Mouse (Mus musculus) midbrain, embryonic 16.5 days (tissue): ENCODE results near the gene Gnat2. TPM values are rescaled to one million over a fixed set of nuclear protein-coding genes. Genes with fewer than 3 reads are reported as not detected.

Source experiments
- ATAC-seq: fragments of 200-750 bp; cut with Nextera tagmentation; 2 replicates; pipeline ENCODE4 v1.8.0; 2017; ENCODE audit warnings: moderate TSS enrichment
- H3K27ac ChIP-seq: fragments of 300-500 bp; sonication (generic); 2 replicates; pipeline ENCODE4 v1.5.1; 2014; ENCODE audit warnings: mild to moderate bottlenecking, low read length, mixed read lengths
- H3K27me3 ChIP-seq: fragments of 300-500 bp; sonication (generic); 2 replicates; pipeline ENCODE4 v1.6.1; 2014; ENCODE audit warnings: low read depth, low read length, mixed read lengths; ENCODE audit not compliant: control insufficient read depth, insufficient read depth
- H3K36me3 ChIP-seq: fragments of 300-500 bp; sonication (generic); 2 replicates; pipeline ENCODE4 v1.6.1; 2014; ENCODE audit warnings: mild to moderate bottlenecking, low read length, moderate library complexity, mixed read lengths; ENCODE audit not compliant: control insufficient read depth, insufficient read depth
- H3K4me1 ChIP-seq: fragments of 300-500 bp; sonication (generic); 2 replicates; pipeline ENCODE4 v1.6.1; 2014; ENCODE audit warnings: mild to moderate bottlenecking, low read length, mixed read lengths; ENCODE audit not compliant: control insufficient read depth, insufficient read depth
- H3K4me2 ChIP-seq: fragments of 300-500 bp; sonication (generic); 2 replicates; pipeline ENCODE4 v1.6.1; 2014; ENCODE audit warnings: mild to moderate bottlenecking, low read length, mixed read lengths
- H3K4me3 ChIP-seq: fragments of 300-500 bp; sonication (generic); 2 replicates; pipeline ENCODE4 v1.5.1; 2014; ENCODE audit warnings: low read depth, mild to moderate bottlenecking, low read length, moderate library complexity, mixed read lengths
- H3K9ac ChIP-seq: fragments of 300-500 bp; sonication (generic); 2 replicates; pipeline ENCODE4 v1.6.1; 2014; ENCODE audit warnings: low read depth, low read length, mixed read lengths
- H3K9me3 ChIP-seq: fragments of 300-500 bp; sonication (generic); replicated peaks from 2 replicates; pipeline ENCODE4 v1.6.1; 2014; ENCODE audit warnings: mild to moderate bottlenecking, low read length, mixed read lengths; ENCODE audit not compliant: control insufficient read depth, poor library complexity, severe bottlenecking
- WGBS: fragments of 180-500 bp; shearing (Covaris S2); extraction: QIAGEN DNeasy Blood & Tissue Kit; methylation state at CpG from one replicate; pipeline ENCODE4 v1.1.7; 2014; 5-methylcytosine and 5-hydroxymethylcytosine counted together
- polyA plus RNA-seq: library from polyadenylated mRNA; unstranded; fragments of >200 nt; fragmentation: Nextera tagmentation; extraction: Ambion mirVana; gene quantifications from 2 replicates; pipeline ENCODE4 v1.2.1, GENCODE M21; 2015

Gene Gnat2
- polyA plus RNA-seq, 1 experiment from 2014 or later: 0.15 TPM

DNA sequence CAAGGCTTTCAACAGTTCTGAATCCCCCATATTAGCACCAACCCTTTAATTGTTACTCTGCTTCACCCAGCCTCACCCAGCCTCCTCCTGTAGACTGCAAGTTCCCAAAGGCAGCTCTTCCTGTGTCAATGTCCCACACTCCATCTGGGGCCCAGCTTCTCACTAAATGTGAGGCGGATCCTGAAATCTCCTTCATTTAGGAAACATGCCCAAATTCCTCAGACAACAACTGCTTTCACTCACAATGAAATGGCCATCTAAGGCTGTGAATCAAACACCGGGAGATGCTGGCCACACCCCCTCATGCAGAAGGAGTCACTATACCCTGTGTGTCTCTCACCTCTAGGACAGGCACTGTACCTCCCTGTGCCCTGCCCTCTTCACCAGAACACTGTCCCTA, 2.7 kb upstream of the Gnat2 start:
- Histone ChIP-seq H3K4me3 (no peak overlapping the region), H3K27me3 (no peaks in the 10 kb centered on the region), H3K27ac (no peak overlapping the region), H3K9me3 (no peaks in the 10 kb centered on the region), H3K4me1 (peaks cover 4% of the 10 kb centered on the region; the same call in 1 of the 2 replicates), H3K36me3 (no peaks in the 10 kb centered on the region), H3K9ac (no peak overlapping the region), H3K4me2 (no peak overlapping the region)
- 48% methylated on average over 2 of the region's 2 CpGs for WGBS
- no peak for ATAC-seq

DNA sequence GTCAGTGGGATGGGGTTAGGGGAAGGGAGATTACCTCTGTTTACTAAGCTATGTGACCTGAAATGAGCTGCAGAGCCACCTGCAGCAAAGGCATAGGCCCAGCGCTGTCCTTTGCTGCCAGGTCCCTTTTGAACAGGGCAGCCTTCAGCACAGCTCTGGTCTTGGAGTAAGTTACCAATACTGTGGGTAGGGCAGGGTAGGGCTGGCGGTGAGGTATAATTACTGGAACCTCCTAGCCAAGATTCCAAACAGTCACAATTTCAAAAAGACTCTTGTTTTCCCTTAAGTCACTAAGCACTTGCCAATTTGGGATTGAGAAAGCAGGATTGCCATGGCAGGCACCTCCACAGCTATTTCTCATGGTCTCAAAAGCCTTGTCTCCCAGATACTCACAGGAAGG, 2.0 kb upstream of the Gnat2 start:
- no peak overlapping the region for H3K27ac ChIP-seq
- no peaks in the 10 kb centered on the region for H3K9me3 ChIP-seq
- no peak for ATAC-seq
- no peaks in the 10 kb centered on the region for H3K36me3 ChIP-seq
- no peak overlapping the region for H3K4me2 ChIP-seq
- H3K4me1 ChIP-seq: peaks cover 2% of the 10 kb centered on the region; the same call in 1 of the 2 replicates
- H3K9ac ChIP-seq: no peak overlapping the region
- no peaks in the 10 kb centered on the region for H3K27me3 ChIP-seq
- no peak overlapping the region for H3K4me3 ChIP-seq
- 82% methylated on average over 2 of the region's 2 CpGs for WGBS

DNA sequence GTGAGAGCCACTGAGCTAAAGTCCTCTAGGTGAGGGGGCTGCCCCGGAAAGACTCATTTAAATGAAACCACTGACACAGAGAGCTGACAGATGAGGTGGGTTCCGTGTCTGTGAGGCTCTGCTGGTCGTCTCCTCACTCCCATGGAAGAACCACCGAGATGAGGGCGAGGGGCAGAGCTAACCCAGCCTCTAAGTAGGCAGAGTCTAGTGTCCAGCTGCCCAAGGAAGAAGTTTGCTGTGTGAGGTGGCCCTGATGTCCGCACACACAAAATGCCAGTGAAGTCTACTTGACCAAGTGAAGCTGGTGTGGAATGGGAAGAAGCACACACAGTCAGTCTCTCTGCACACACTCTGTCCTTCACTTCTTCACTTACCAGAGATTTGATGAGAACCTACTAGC, 559 bp upstream of the Gnat2 start:
- no peak for ATAC-seq
- 75% methylated on average over 6 of the region's 6 CpGs for WGBS
- H3K27ac ChIP-seq: no peak overlapping the region
- H3K4me1 ChIP-seq: no peaks in the 10 kb centered on the region
- H3K9me3 ChIP-seq: no peaks in the 10 kb centered on the region
- no peak overlapping the region for H3K4me3 ChIP-seq
- H3K4me2 ChIP-seq: no peak overlapping the region
- no peaks in the 10 kb centered on the region for H3K27me3 ChIP-seq
- H3K36me3 ChIP-seq: no peaks in the 10 kb centered on the region
- no peak overlapping the region for H3K9ac ChIP-seq

DNA sequence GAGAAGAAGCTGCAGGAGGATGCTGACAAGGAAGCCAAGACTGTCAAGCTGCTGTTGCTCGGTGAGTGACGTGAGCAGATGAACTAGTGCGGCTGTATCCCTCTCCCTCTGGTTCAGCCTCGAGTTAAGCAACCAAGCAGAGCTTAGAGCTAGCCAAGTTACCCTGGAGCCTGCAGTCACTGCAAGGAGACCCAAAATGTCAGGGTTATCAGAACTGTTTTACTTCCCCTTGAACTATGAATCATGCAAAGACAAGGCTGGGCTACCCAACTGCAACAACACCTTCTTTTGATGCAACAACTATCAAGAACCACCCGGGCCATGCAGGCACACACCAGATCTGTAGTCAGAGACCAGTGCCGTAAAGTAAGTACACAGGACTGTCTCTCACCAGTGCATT, 717 bp downstream of the Gnat2 start:
- no peaks in the 10 kb centered on the region for H3K9me3 ChIP-seq
- H3K4me2 ChIP-seq: no peak overlapping the region
- no peak overlapping the region for H3K4me3 ChIP-seq
- 54% methylated on average over 6 of the region's 6 CpGs for WGBS
- no peak for ATAC-seq
- H3K27me3 ChIP-seq: no peaks in the 10 kb centered on the region
- no peak overlapping the region for H3K9ac ChIP-seq
- H3K27ac ChIP-seq: no peak overlapping the region
- H3K4me1 ChIP-seq: no peaks in the 10 kb centered on the region
- no peaks in the 10 kb centered on the region for H3K36me3 ChIP-seq

DNA sequence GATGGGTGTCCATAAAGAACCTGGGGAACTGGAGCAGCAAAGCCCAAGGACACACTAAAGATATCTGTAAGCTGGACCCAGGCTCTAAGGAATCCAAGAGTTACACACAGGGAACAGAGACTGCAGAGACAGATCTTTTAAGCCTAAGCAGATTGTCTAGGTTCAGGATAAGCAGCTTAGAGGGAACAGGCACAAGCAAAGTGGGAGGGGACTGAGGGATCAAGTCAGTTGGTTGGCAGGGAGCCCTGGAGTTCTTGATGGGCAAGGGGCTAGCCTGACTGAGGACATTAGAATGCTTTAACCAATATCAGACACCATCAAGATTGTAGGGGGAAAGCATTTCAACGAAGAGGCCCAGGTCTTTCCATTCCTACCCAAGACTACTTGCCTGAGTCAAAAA, 1.6 kb downstream of the Gnat2 start:
- H3K9me3 ChIP-seq: no peaks in the 10 kb centered on the region
- no peaks in the 10 kb centered on the region for H3K36me3 ChIP-seq
- H3K4me3 ChIP-seq: no peak overlapping the region
- no peak overlapping the region for H3K4me2 ChIP-seq
- WGBS: 55% methylated on average over 1 of the region's 1 CpGs
- no peak overlapping the region for H3K9ac ChIP-seq
- ATAC-seq: no peak
- no peaks in the 10 kb centered on the region for H3K4me1 ChIP-seq
- H3K27me3 ChIP-seq: no peaks in the 10 kb centered on the region
- H3K27ac ChIP-seq: no peak overlapping the region

DNA sequence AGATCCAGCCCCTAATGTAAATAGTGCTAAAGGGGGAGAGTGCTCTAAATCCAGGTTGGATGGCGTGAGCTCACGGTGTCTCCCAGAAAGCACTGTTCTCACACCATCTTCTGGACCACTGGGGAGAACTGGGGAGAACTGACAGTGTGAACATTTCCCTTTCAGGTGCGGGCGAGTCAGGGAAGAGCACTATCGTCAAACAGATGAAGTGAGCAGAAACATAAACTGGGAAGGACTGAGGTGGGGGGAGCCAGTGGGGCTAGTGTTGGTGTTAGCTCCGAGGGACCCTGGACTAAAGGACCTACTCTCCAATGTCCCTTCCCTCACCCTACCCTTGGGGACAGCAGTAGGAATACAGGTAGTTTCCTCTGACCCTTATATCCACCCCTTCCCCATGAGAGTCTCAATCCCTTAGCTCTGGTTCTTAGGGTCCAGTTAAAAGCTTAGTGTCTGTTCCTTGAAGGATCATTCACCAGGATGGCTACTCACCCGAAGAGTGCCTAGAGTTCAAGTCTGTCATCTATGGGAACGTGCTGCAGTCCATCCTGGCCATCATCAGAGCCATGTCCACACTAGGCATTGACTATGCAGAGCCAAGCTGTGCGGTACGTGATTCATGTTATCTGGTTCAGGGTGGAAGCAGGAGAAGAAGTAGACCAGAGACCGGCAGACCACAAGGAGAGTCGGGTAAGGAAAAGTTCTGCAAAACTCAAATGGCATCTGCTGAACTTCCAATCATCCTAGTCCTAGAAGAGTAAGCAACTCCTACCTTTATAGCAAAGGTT, 2.6 kb downstream of the Gnat2 start:
- H3K27ac ChIP-seq: no peak overlapping the region
- H3K27me3 ChIP-seq: no peaks in the 10 kb centered on the region
- 95% methylated on average over 12 of the region's 12 CpGs for WGBS
- ATAC-seq: no peak
- H3K9ac ChIP-seq: no peak overlapping the region
- no peaks in the 10 kb centered on the region for H3K4me1 ChIP-seq
- H3K36me3 ChIP-seq: no peaks in the 10 kb centered on the region
- H3K4me2 ChIP-seq: no peak overlapping the region
- no peaks in the 10 kb centered on the region for H3K9me3 ChIP-seq
- no peak overlapping the region for H3K4me3 ChIP-seq

DNA sequence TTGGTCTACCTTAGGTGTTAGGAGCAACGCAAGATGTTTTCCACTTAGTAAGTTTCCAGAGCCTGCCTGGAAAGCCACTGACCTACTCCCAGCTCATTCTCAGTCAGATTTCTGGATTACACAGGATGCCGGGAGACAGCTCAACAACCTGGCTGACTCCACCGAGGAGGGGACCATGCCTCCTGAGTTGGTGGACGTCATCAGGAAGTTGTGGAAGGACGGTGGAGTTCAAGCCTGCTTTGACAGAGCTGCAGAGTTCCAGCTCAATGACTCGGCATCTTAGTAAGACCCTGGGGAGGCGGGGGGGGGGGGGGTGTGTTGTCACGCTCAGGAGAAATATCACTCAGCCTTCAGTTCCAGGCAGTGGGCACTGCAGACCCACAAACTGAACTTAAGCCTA, 3.6 kb downstream of the Gnat2 start:
- Histone ChIP-seq H3K4me3 (no peak overlapping the region), H3K4me2 (no peak overlapping the region), H3K9me3 (no peaks in the 10 kb centered on the region), H3K9ac (no peak overlapping the region), H3K36me3 (no peaks in the 10 kb centered on the region), H3K27me3 (no peaks in the 10 kb centered on the region), H3K4me1 (no peaks in the 10 kb centered on the region), H3K27ac (no peak overlapping the region)
- 76% methylated on average over 8 of the region's 8 CpGs for WGBS
- ATAC-seq: no peak

DNA sequence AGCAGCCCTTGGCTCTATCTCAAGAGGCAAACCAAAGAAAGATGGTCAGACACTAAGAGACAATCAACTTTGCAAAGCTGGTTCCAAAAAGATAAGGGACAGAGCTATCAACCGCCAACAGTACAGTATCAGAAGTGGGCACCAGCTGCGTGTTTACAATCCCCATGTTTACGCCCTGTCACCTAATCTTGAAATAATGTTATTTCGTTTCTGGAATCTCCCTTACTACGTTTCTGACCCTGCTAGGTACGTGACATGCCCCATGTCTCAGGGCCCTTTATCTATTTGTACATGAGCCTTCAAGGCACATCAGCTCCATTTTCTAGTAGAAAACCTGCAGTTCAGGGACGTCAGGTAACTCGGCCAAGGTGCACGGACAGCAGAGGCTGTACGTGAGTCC, 4.1 kb downstream of the Gnat2 start:
- Histone ChIP-seq H3K4me2 (no peak overlapping the region), H3K27me3 (no peaks in the 10 kb centered on the region), H3K4me3 (no peak overlapping the region), H3K4me1 (no peaks in the 10 kb centered on the region), H3K27ac (no peak overlapping the region), H3K9me3 (no peaks in the 10 kb centered on the region), H3K36me3 (no peaks in the 10 kb centered on the region), H3K9ac (no peak overlapping the region)
- ATAC-seq: no peak
- WGBS: 91% methylated on average over 10 of the region's 10 CpGs

DNA sequence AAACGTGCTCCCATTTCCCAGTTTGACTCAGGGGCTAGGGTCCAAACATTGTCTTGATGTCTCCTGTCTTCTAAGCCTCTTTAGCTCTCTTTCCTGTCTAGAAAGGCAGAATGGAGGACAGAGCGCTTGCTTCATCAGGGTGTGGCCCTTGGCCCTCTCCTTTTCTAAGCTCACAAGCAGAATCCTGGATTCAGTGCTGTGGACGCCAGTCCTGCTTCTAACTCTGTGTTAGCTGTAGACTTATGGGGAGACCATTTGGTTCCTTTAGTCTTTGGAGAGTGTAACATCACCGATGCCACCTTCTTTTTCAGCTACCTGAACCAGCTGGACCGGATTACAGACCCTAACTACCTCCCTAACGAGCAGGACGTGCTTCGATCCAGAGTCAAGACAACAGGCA, 5.1 kb downstream of the Gnat2 start:
- no peak for ATAC-seq
- H3K36me3 ChIP-seq: no peaks in the 10 kb centered on the region
- H3K27me3 ChIP-seq: no peaks in the 10 kb centered on the region
- no peaks in the 10 kb centered on the region for H3K4me1 ChIP-seq
- H3K9ac ChIP-seq: no peak overlapping the region
- H3K4me2 ChIP-seq: no peak overlapping the region
- H3K9me3 ChIP-seq: no peaks in the 10 kb centered on the region
- no peak overlapping the region for H3K4me3 ChIP-seq
- 88% methylated on average over 8 of the region's 8 CpGs for whole genome bisulfite sequencing
- H3K27ac ChIP-seq: no peak overlapping the region
